Mouse (Mus musculus): Measurements from ENCODE around the gene Lect2. TPM values are rescaled to one million over a fixed set of nuclear protein-coding genes. Genes with fewer than 3 reads are reported as not detected.

Gene Lect2
- polyA plus RNA-seq, 1 experiment from 2014 or later, result not detected

DNA sequence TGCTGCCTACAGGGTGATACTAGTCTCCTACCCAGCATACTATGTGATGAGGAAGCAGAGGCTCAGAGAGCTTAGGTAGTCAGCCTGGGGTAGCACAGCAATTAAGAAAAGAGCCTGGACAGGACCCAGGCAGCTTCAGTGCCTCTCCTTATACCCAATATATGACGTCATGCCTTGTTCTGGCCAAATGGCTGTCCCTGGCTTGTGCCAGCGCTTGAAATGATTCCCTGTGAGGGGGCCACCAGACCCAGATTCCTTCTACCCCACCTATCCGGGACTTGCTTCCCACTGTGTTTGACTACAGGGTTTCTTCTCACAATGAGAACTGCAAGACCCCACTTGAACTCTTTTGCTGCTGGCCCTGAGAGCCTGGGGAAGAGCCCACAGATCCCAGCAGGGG lies 33.2 kb upstream of the Lect2 start:
- H3K27me3 ChIP-seq, result no peaks in the 10 kb centered on the region
- no peaks in the 10 kb centered on the region for H3K36me3 ChIP-seq
- H3K4me2 ChIP-seq (replicated peaks), result peak overlapping the region; percentile 36
- no peak; the same call in 1 of the 2 replicates for ATAC-seq (ENCODE audit: insufficient number of reproducible peaks, insufficient read depth, low FRiP score, low TSS enrichment)
- 4% methylated on average over 3 of the region's 3 CpGs for WGBS
- no peaks in the 10 kb centered on the region for H3K9me3 ChIP-seq
- no peak overlapping the region for H3K9ac ChIP-seq
- peak overlapping the region; percentile 96 for H3K27ac ChIP-seq
- peaks cover 43% of the 10 kb centered on the region for H3K4me1 ChIP-seq
- H3K4me3 ChIP-seq, result no peak overlapping the region

DNA sequence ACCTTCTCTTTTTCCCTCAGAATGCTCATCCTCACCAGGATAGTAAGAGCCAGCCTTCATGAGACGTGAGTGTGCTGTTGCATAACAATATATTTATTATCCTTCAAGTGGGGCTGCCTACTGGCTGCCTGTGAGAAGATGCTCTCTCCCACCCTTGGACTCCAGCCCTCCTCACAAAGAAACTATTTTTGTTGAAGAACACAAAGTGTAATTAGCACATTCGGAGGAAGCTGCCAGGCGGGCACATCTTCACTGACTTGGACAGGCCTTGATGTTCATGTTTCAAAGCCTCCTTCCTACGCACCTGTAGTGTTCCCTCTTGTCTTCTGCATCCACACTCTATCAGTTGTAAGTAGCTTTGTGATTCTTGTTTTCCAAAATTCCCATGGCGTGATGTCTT lies 32.1 kb upstream of the Lect2 start:
- H3K4me2 ChIP-seq (replicated peaks), result no peak overlapping the region
- WGBS, result 76% methylated on average over 5 of the region's 5 CpGs
- no peaks in the 10 kb centered on the region for H3K36me3 ChIP-seq
- H3K9ac ChIP-seq, result no peak overlapping the region
- H3K4me1 ChIP-seq, result peaks cover 48% of the 10 kb centered on the region
- no peak overlapping the region for H3K4me3 ChIP-seq
- H3K27me3 ChIP-seq, result no peaks in the 10 kb centered on the region
- peak overlapping the region; percentile 96; the same call in 1 of the 2 replicates for H3K27ac ChIP-seq
- H3K9me3 ChIP-seq, result no peaks in the 10 kb centered on the region
- ATAC-seq (ENCODE audit: insufficient number of reproducible peaks, insufficient read depth, low FRiP score, low TSS enrichment), result no peak

DNA sequence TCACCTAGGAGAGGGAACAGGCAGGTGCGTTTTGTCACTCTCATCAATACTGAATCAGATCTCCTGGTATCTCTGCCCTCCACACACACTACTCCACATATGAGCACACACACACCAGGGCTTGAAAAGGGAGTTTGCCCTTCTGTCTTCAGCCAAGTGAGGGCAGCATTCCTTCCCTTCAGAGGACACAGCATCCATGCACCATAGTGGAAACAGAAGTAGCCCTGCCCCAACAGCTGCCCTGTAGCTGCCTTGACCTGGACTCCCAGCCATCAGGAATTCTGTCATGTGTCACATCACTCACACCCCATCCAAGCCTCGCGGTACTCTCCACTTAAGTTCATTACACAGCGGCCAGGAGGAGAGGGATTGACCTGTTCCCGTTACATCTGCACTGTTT lies 29.8 kb upstream of the Lect2 start:
- WGBS, result 66% methylated on average over 5 of the region's 5 CpGs
- Histone ChIP-seq H3K36me3 (no peaks in the 10 kb centered on the region), H3K9me3 (no peaks in the 10 kb centered on the region), H3K4me1 (peaks cover 38% of the 10 kb centered on the region), H3K4me3 (no peak overlapping the region), H3K27me3 (no peaks in the 10 kb centered on the region), H3K4me2 (replicated peaks) (no peak overlapping the region), H3K27ac (no peak overlapping the region), H3K9ac (no peak overlapping the region)
- ATAC-seq (ENCODE audit: insufficient number of reproducible peaks, insufficient read depth, low FRiP score, low TSS enrichment), result no peak

DNA sequence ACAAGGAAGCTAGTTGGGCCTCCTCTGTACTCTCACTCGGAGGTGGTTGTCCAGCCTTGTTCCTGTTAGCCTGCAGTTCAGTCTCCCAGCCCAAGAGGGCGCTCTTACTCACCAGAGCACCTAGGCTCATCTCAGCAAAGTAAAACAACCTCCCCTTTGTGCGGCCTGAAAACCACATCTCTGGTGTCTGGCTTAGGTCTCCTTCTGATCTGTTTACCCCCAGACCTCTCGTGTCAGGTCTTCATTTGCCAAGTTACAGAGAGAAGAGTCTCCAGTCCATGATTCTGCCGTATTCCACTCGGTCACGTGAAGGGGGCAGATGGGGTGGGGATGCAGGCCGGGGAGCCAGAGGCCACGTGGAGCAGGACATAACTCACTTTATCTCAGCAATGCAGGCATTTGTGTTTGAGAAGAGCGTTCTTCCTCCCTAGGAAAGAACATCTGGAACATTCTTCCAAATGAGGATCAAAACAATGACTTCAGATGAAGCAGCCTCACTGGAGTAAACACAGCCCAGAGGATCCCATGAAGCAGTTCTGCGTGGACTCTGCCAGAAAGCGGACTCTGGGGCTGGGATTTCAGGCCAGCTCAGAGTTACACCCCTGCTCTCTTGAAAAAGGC lies 27.5 kb upstream of the Lect2 start:
- Histone ChIP-seq H3K4me2 (replicated peaks) (no peak overlapping the region), H3K27ac (peak overlapping the region; percentile 69), H3K4me1 (peaks cover 23% of the 10 kb centered on the region), H3K9ac (no peak overlapping the region), H3K4me3 (no peak overlapping the region), H3K36me3 (no peaks in the 10 kb centered on the region), H3K27me3 (no peaks in the 10 kb centered on the region), H3K9me3 (no peaks in the 10 kb centered on the region)
- ATAC-seq (ENCODE audit: insufficient number of reproducible peaks, insufficient read depth, low FRiP score, low TSS enrichment), result no peak
- WGBS, result 49% methylated on average over 12 of the region's 12 CpGs

DNA sequence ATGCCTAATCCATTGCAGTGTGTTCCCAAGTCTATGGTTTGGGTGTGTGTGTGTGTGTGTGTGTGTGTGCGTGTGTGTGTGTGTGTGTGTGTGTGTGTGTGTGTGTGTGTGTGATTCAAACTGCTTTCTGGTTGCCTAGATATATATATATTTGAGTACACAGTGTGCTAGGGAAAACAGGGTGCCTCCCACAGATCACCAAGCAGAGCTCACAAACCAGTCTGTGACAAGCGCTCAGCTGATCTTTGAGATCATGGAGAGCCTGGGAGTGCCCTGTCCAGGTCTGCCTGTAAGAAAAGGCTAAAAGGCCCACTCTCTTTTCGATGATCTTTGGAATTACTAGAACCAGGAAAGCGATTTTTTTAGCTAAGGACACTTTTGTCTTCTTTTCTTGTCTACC lies 26.8 kb upstream of the Lect2 start:
- WGBS, result 72% methylated on average over 4 of the region's 4 CpGs
- Histone ChIP-seq H3K9ac (no peak overlapping the region), H3K27ac (no peak overlapping the region), H3K4me2 (replicated peaks) (no peak overlapping the region), H3K4me1 (peaks cover 16% of the 10 kb centered on the region), H3K27me3 (no peaks in the 10 kb centered on the region), H3K9me3 (no peaks in the 10 kb centered on the region), H3K36me3 (no peaks in the 10 kb centered on the region), H3K4me3 (no peak overlapping the region)
- no peak for ATAC-seq (ENCODE audit: insufficient number of reproducible peaks, insufficient read depth, low FRiP score, low TSS enrichment)

DNA sequence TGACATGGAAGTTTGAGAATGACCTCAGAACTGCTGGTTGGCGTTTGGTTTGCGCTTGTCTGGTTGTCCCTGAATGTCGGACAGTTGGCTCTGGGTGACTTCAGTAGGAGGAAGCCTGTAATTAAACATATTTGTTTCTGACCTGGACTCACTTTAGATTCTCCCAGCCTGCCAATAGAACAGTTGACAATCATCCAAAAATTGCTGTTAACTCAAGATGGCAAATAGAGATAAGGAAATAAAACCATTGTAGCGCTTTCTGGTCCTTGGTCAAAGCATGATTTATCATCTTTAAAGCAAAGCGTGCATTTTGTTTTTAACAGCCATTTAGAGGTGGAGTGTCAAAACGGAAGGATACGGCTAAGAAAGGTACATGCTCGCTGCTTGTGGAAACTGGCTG lies 23.3 kb upstream of the Lect2 start:
- Histone ChIP-seq H3K9ac (no peak overlapping the region), H3K4me1 (peaks cover 14% of the 10 kb centered on the region)

DNA sequence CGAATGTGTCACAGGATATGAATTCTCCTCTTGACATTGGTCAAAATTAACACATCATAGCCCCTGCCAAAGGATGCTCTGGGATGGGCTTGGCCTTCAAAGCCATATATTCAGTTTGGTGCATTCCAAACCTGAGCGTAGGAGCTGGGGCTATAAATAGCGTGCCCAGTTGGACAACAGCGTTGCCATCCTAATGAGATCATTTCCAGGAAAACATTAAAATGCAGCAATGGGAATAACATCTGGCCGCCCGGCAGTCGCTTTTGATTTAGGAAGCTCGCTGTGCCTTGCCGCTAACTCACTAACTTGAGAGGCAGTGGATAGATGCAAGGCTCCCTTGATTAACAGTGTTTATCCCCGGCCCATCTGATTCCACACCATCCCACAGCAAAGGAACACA lies 18.0 kb upstream of the Lect2 start:
- Histone ChIP-seq H3K9me3 (no peaks in the 10 kb centered on the region), H3K9ac (no peak overlapping the region), H3K4me2 (replicated peaks) (no peak overlapping the region), H3K4me1 (0 out of 2 replicates have a peak, but pooled peaks cover 2% of the 10 kb centered on the region), H3K36me3 (no peaks in the 10 kb centered on the region), H3K27ac (no peak overlapping the region), H3K27me3 (no peaks in the 10 kb centered on the region), H3K4me3 (no peak overlapping the region)
- no peak for ATAC-seq (ENCODE audit: insufficient number of reproducible peaks, insufficient read depth, low FRiP score, low TSS enrichment)
- 57% methylated on average over 10 of the region's 10 CpGs for WGBS

More for the DNA sequence above, 23.3 kb upstream of the Lect2 start:
- Histone ChIP-seq H3K9me3 (no peaks in the 10 kb centered on the region), H3K27me3 (no peaks in the 10 kb centered on the region), H3K4me3 (no peak overlapping the region), H3K27ac (no peak overlapping the region), H3K36me3 (no peaks in the 10 kb centered on the region), H3K4me2 (replicated peaks) (no peak overlapping the region)
- ATAC-seq (ENCODE audit: insufficient number of reproducible peaks, insufficient read depth, low FRiP score, low TSS enrichment), result no peak
- 85% methylated on average over 8 of the region's 8 CpGs for WGBS

DNA sequence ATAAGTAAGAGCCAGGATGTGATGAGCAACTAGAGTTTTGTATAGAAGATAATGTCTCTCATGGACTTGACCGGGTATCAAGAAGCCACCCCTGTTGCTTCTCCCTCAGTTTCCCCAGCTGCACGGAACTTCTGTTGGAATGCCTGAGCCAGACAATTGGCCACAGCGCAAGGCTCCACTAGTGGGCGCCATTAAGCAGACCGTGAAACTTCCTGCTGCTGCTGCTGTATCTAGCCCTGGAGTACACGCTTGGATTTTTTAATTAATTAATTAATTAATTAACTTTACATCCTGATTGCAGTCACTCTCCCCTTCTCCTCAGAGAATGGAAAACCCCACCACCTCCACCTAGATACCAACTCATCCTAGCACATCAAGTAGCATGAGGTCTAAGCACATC lies 14.8 kb upstream of the Lect2 start:
- Histone ChIP-seq H3K9ac (no peak overlapping the region), H3K4me3 (no peak overlapping the region), H3K9me3 (no peaks in the 10 kb centered on the region), H3K27ac (no peak overlapping the region), H3K4me2 (replicated peaks) (no peak overlapping the region), H3K4me1 (0 out of 2 replicates have a peak, but pooled peaks cover 2% of the 10 kb centered on the region), H3K36me3 (no peaks in the 10 kb centered on the region), H3K27me3 (no peaks in the 10 kb centered on the region)
- WGBS, result 39% methylated on average over 6 of the region's 6 CpGs
- no peak for ATAC-seq (ENCODE audit: insufficient number of reproducible peaks, insufficient read depth, low FRiP score, low TSS enrichment)

DNA sequence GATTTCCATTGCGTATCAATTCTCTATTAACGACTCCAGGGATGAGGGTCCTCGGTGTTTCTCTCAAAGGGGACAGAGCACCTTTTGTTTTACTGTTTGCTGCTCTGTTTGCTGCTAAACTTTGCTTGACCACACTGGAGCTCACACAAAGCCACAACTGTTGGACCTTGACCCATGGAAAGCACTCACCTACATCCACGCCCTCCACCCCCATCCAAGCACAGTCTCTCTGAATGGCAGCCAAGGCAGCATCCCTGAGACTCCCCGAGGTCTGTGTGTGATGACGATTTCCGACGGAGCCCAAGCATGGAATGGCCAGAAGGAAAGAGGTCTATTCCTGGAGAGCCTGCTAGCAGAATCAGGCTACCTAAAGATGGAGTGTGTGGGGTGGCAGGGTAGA lies 12.8 kb upstream of the Lect2 start:
- H3K27me3 ChIP-seq, result no peaks in the 10 kb centered on the region
- H3K9ac ChIP-seq, result no peak overlapping the region
- H3K4me2 ChIP-seq (replicated peaks), result no peak overlapping the region
- WGBS, result 53% methylated on average over 8 of the region's 8 CpGs
- no peaks in the 10 kb centered on the region for H3K9me3 ChIP-seq
- no peaks in the 10 kb centered on the region for H3K36me3 ChIP-seq
- no peak for ATAC-seq (ENCODE audit: insufficient number of reproducible peaks, insufficient read depth, low FRiP score, low TSS enrichment)
- no peak overlapping the region for H3K27ac ChIP-seq
- H3K4me1 ChIP-seq, result no peaks in the 10 kb centered on the region
- H3K4me3 ChIP-seq, result no peak overlapping the region

DNA sequence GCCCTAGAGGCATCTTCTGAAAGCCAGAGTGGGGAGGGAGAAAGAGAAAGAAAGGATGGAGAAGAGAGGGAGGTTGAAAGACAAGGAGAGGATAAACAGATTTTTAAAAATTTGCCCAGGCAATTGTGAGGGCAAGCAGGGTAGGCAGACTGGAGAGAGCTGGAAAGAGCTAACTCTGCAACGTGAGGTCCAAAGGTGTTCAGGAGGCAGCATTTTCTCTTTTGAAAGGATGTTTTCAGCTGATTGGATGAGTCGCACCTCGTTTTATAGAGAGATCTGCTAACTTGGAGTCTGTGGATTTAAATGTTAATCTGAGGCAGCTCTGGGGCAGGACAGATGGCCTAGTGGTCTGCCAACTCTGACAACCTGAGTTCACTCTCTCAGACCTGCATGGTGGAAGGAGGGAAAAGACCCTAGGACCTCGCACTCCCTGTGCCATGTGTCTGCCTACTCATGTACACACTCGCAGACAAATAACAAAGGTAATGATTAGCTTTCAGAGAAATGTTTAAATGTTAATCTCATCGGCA lies 11.6 kb upstream of the Lect2 start:
- Histone ChIP-seq H3K27me3 (no peaks in the 10 kb centered on the region), H3K9me3 (no peaks in the 10 kb centered on the region), H3K27ac (no peak overlapping the region), H3K4me1 (no peaks in the 10 kb centered on the region), H3K9ac (no peak overlapping the region), H3K4me2 (replicated peaks) (no peak overlapping the region), H3K4me3 (no peak overlapping the region), H3K36me3 (no peaks in the 10 kb centered on the region)
- ATAC-seq (ENCODE audit: insufficient number of reproducible peaks, insufficient read depth, low FRiP score, low TSS enrichment), result no peak
- WGBS, result 79% methylated on average over 6 of the region's 6 CpGs

DNA sequence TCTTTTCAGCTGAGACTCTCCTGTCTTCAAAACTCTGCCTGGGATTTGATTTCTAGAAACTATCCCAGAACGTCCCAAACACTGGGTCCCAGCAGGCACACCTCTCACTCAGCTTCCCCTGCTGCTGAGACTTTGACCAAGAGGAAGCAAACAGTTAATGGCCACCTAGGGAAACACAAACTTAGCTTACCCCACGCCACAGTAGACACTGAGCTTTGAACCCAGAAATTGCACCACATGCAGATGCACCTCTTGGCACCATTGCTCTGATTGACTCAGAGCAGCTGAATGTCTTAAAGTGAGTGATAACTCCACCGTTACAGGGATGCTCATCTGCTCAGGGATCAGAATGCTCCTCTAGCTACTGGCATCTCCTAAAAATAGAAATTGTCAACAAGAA lies 10.5 kb upstream of the Lect2 start:
- H3K4me1 ChIP-seq, result peaks cover 7% of the 10 kb centered on the region; the same call in 1 of the 2 replicates
- no peaks in the 10 kb centered on the region for H3K36me3 ChIP-seq
- H3K4me3 ChIP-seq, result no peak overlapping the region
- no peak for ATAC-seq (ENCODE audit: insufficient number of reproducible peaks, insufficient read depth, low FRiP score, low TSS enrichment)
- WGBS, result 49% methylated on average over 3 of the region's 3 CpGs
- H3K9ac ChIP-seq, result no peak overlapping the region
- no peaks in the 10 kb centered on the region for H3K27me3 ChIP-seq
- H3K4me2 ChIP-seq (replicated peaks), result no peak overlapping the region
- H3K9me3 ChIP-seq, result no peaks in the 10 kb centered on the region
- H3K27ac ChIP-seq, result no peak overlapping the region

DNA sequence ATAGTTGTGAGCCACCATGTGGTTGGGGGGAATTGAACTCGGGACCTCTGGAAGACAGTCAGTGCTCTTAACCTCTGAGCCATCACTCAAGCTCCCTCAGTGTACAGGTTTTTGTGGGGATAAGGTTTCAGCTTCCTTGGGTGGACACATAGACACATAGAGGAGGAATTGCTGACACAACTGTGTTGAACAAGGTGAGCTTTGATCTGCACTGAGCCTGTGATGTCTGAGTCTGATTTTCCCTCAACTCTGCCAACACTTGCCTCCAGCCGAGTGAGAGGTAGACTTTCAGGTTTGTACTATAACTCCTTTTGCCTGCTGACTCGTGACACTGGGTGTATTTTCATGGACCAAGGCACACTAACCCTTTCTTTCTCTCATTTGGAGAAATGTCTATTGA lies 8.4 kb upstream of the Lect2 start:
- Histone ChIP-seq H3K4me1 (peaks cover 7% of the 10 kb centered on the region; the same call in 1 of the 2 replicates), H3K9me3 (no peaks in the 10 kb centered on the region), H3K36me3 (no peaks in the 10 kb centered on the region), H3K27ac (no peak overlapping the region), H3K27me3 (no peaks in the 10 kb centered on the region), H3K4me2 (replicated peaks) (no peak overlapping the region), H3K4me3 (no peak overlapping the region), H3K9ac (no peak overlapping the region)
- ATAC-seq (ENCODE audit: insufficient number of reproducible peaks, insufficient read depth, low FRiP score, low TSS enrichment), result no peak
- WGBS, result 69% methylated on average over 3 of the region's 3 CpGs
